Mouse (Mus musculus) embryo, embryonic 11.5 days (tissue): ENCODE measurements around the gene Olfr519.

Experiments used
- DNase-seq: peaks from one replicate; pipeline ENCODE4 v3.0.0-alpha.2; 2012; ENCODE audit warnings: low read depth, low spot score

Olfr519 gene

GRCm38 (mm10) chr7:108894320-108894719 lies at the start of gene Olfr519:
TSS of gene Olfr519 (minus strand) at chr7:108894420.
- DNase-seq, result no peak

- DNase-seq, result peak; percentile 51
Measured at GRCm38 (mm10) chr7:108944002-108944401, 49.8 kb upstream of the Olfr519 start.

GRCm38 (mm10) chr7:108941466-108941865 lies 47.2 kb upstream of the Olfr519 start:
- DNase-seq, result no peak

DNA sequence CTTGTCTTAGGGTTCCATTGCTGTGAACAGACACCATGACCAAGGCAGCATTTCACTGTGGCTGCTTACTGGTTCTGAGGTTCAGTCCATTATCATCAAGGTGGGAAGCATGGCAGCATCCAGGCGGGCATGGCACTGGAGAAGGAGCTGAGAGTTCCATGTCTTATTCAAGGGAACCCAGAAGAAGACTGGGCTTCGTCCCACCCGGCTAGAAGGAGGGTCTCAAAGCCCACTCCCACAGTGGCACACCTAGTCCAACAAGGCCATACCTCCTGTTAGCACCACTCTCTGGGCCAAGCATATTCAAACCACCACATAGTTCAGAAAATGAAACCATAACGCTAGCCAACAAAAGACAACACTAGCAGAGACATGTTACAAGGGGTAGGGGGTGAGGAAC lies 42.4 kb upstream of the Olfr519 start:
- no peak for DNase-seq

GRCm38 (mm10) chr7:108935411-108935810 lies 41.2 kb upstream of the Olfr519 start:
- no peak for DNase-seq

- no peak for DNase-seq
Measured at GRCm38 (mm10) chr7:108934836-108935235, 40.6 kb upstream of the Olfr519 start.

DNA sequence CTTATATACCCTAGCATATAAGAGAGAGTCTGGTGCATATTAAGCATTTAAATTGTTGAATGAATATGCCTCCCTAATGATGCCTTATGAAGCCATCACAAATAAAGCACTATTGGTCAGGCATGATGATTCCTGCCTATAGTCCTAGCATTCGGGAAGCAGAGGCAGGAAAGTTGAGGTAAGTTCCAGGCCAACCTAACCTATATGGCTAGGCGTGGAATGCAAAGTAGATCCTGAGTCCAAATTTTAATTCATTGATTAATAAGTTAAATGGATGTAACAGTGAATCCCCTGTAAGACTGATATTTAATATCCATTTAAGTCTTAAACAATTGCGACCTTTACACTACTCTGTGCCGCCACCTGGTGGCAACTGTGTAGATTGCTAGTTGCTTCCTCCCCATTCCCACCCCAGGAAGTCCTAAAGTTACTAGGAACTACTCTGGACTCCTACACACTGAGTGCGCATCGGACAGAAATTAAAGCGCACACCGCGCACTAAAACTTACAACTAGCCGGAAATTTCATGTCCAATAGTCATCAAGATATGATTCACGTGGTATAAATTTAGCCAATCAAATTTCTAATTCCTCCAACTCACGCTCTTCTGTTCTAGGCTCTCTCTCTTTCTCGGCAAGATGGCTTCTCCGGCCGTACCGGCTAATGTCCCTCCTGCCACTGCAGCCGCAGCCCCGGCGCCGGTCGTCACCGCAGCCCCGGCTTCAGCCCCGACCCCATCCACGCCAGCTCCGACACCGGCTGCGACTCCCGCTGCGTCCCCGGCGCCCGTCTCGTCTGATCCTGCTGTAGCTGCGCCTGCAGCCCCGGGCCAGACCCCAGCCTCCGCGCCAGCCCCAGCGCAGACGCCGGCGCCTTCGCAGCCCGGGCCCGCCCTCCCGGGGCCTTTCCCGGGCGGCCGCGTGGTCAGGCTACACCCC lies 39.8 kb upstream of the Olfr519 start, which contains the start of gene Eif3f:
Eif3f (plus strand) TSS at position 624 of the 938 bp plus-strand sequence.
- DNase-seq, result peak; percentile 94

GRCm38 (mm10) chr7:108929726-108930393 lies 35.6 kb upstream of the Olfr519 start, which contains the start of gene Nlrp10:
TSS of gene Nlrp10 (minus strand) at chr7:108930178.
- no peak for DNase-seq

DNA sequence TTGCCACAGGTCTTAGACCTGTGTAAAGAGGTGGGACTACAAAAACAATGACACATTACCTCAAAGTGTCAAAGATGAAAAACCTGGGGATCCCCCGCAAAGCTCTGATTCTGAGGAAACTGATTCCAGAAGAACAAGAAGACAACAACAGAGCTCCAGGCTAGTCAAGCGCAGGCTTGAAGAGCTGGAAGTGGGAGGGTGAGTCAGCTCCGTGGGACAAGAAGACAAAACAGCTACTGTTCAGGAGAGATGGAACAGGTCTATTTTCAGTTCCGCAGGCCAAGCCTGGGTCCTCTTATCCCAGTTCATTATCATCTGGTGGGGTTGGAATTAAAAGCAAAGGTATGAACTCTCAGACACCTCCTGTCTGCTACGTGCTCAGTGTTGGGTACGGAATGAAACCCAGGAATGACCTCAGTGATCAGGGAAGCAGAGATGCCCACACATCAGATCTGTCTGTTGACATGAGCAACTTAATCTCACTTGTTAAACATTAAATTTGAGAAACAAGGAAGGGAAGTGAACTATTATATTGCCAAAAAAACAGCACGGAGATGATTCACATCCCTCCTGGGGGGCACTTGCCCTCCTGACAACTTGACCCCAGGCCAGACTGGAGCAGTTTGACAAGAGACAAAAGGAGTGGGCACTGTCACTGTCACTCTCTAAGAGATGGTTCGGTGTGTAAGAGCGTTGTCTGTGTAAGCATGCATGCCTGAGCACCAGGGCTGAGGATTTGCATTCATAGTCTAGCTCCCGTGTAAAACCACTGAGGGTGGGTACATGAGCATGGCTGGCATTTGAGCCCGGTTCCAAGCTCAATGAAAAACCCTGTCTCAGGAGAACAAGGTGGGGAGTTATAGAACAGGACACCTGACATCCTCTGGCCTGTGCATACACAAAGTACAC lies 34.3 kb upstream of the Olfr519 start:
- DNase-seq, result no peak

DNA sequence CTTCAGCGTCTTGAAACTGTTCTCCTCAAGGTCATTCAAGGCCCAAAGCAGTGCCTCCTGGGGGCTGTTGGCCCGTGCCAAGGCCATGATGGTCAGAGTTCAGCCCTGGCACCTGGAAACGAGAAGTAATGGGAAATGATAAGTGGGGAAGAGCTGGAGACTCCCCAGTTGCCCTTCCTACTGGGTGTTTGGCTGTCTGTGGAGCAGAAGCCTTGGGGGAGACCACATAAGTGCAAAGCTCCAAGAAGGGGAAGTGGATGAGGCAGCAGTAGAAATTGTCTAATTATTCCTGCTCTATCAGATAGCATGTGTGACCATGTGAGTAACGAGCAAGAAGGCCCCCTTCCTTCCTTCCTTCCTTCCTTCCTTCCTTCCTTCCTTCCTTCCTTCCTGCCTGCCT lies 32.8 kb upstream of the Olfr519 start:
- no peak for DNase-seq

- no peak for DNase-seq
Measured at GRCm38 (mm10) chr7:108903969-108904368, 9.7 kb upstream of the Olfr519 start.

- no peak for DNase-seq
Measured at GRCm38 (mm10) chr7:108884906-108885305, 9.3 kb downstream of the Olfr519 start, which contains the start of gene Olfr518. TSS of gene Olfr518 (minus strand) at chr7:108885006.

DNA sequence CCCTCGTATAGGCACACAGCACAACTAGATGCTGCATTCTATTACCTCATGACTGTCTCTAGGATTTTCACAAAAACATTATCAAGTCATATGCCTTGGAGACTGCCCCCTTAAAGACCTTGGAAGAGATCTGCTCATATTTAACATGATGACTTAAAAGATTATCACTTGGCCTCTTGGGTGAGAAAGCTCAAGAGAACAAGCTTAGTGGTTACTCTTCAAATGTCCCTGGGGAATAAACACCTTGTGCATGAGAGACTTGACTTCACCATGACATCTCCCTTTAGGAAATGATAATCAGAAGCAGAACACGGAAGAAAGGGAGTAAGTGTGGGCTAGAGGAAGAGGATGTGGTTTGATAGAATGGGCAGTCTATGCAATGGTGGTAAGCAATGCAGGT lies 21.9 kb downstream of the Olfr519 start, which contains the start of gene Olfr517:
Olfr517 (minus strand) TSS at position 101 of the 400 bp plus-strand sequence.
- DNase-seq, result no peak

DNA sequence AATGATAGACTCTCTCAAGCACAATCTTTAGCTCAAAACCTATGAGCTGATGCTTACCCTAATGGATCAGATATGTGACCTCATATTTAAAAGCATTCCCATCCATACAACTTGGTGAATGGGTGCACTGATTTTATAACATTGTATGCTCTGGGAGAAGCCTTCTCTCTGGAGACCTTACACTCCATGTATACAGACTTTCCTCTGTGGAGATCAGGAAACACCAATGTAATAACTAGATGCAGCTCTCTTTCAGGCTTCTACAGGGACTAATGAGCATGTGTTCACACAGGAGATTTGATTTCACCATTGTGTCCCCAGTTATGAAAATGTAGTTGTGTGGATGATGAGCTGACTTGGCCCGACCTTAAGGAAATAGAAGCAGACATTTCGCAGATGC lies 43.8 kb downstream of the Olfr519 start, which contains the start of gene Olfr516:
Olfr516 (minus strand) TSS at position 101 of the 400 bp plus-strand sequence.
- no peak for DNase-seq
